ENCODE assay signal across 17 mouse cellular contexts in genomic region chr13:25077262-25077661, GRCm38 (mm10). TPM values are rescaled to one million over a fixed set of nuclear protein-coding genes. Genes with fewer than 3 reads are reported as not detected.
DNase-seq lines count a peak whose midpoint lies in the region; ATAC-seq lines count a peak whose summit lies in the region.
"Had no signal": no experiment of that assay in that cellular context is flagged by ENCODE, and none has a peak within 500 bp of the region (broad histone marks: within the 10 kb centered on the region; RNA-seq: fewer than 3 reads in every experiment).

No protein-coding gene starts in this region.

- H3K27me3 ChIP-seq in kidney, embryonic 14.5 days (ENCODE audit: control insufficient read depth, insufficient read depth, low read length): no peaks in the 10 kb centered on the region
- peaks cover 12% of the 10 kb centered on the region for H3K27me3 ChIP-seq in limb, embryonic 12.5 days
- H3K27me3 ChIP-seq: embryonic facial prominence, embryonic 12.5 days; heart, embryonic 12.5 days; hindbrain, embryonic 15.5 days had no signal

- 1% methylated on average over 7 of the region's 7 CpGs for WGBS in kidney, embryonic 14.5 days
- WGBS in limb, embryonic 12.5 days: 3% methylated on average over 7 of the region's 7 CpGs

- no peaks in the 10 kb centered on the region for H3K36me3 ChIP-seq in kidney, embryonic 14.5 days (ENCODE audit: control insufficient read depth, insufficient read depth, low read length)
- H3K36me3 ChIP-seq in limb, embryonic 12.5 days: no peaks in the 10 kb centered on the region
- H3K36me3 ChIP-seq: embryonic facial prominence, embryonic 12.5 days; heart, embryonic 12.5 days; hindbrain, embryonic 15.5 days; limb, embryonic 13.5 days had no signal

- H3K27ac ChIP-seq in kidney, embryonic 14.5 days (ENCODE audit: low read depth, low read length): no peak overlapping the region
- H3K27ac ChIP-seq in limb, embryonic 12.5 days: no peak overlapping the region
- H3K27ac ChIP-seq: embryonic facial prominence, embryonic 12.5 days; forebrain, embryonic 13.5 days; hindbrain, embryonic 15.5 days; limb, embryonic 13.5 days had no signal

- peak; percentile 90 for ATAC-seq in kidney, embryonic 14.5 days (ENCODE audit: low FRiP score, low TSS enrichment)
- ATAC-seq in limb, embryonic 12.5 days (ENCODE audit: insufficient number of reproducible peaks, insufficient read depth, low FRiP score, low TSS enrichment, low read depth): no peak
- ATAC-seq: forebrain, embryonic 13.5 days; liver, postnatal 0 days had no signal

- no peak overlapping the region for H3K4me3 ChIP-seq in kidney, embryonic 14.5 days (ENCODE audit: low read length)
- no peak overlapping the region for H3K4me3 ChIP-seq in limb, embryonic 12.5 days (replicated peaks)
- H3K4me3 ChIP-seq: embryonic facial prominence, embryonic 12.5 days; forebrain, embryonic 13.5 days; heart, embryonic 12.5 days; hindbrain, embryonic 15.5 days; limb, embryonic 13.5 days had no signal

- no peak overlapping the region for H3K9ac ChIP-seq in kidney, embryonic 14.5 days (ENCODE audit: low read depth, low read length)
- no peak overlapping the region for H3K9ac ChIP-seq in limb, embryonic 12.5 days (replicated peaks)
- H3K9ac ChIP-seq: embryonic facial prominence, embryonic 12.5 days; forebrain, embryonic 13.5 days; heart, embryonic 12.5 days; hindbrain, embryonic 15.5 days; limb, embryonic 13.5 days; liver, postnatal 0 days had no signal

- H3K9me3 ChIP-seq in kidney, embryonic 14.5 days (ENCODE audit: control insufficient read depth, low read length): no peaks in the 10 kb centered on the region
- no peaks in the 10 kb centered on the region for H3K9me3 ChIP-seq in limb, embryonic 12.5 days
- H3K9me3 ChIP-seq: embryonic facial prominence, embryonic 12.5 days; forebrain, embryonic 13.5 days; hindbrain, embryonic 15.5 days; limb, embryonic 13.5 days had no signal

- no peak overlapping the region for H3K4me2 ChIP-seq in kidney, embryonic 14.5 days (replicated peaks; ENCODE audit: low read depth, low read length)
- H3K4me2 ChIP-seq in limb, embryonic 12.5 days: 0 out of 2 replicates have a peak overlapping the region, but pooled peaks have one; percentile 6
- H3K4me2 ChIP-seq: embryonic facial prominence, embryonic 12.5 days; forebrain, embryonic 13.5 days; heart, embryonic 12.5 days; hindbrain, embryonic 15.5 days; limb, embryonic 13.5 days had no signal

- H3K4me1 ChIP-seq in kidney, embryonic 14.5 days (ENCODE audit: control insufficient read depth, insufficient read depth, low read length): peaks cover 11% of the 10 kb centered on the region; the same call in 1 of the 2 replicates
- H3K4me1 ChIP-seq in limb, embryonic 12.5 days (replicated peaks): no peaks in the 10 kb centered on the region
- H3K4me1 ChIP-seq: embryonic facial prominence, embryonic 12.5 days; forebrain, embryonic 13.5 days; heart, embryonic 12.5 days; hindbrain, embryonic 15.5 days had no signal

- DNase-seq in adrenal gland, adult 2 months: peak; percentile 20
- no peak for DNase-seq in adrenal gland, postnatal 36 days
- no peak for DNase-seq in kidney, adult 18-20 months
- DNase-seq in embryo, embryonic 11.5 days (ENCODE audit: low read depth, low spot score): peak; percentile 39
- no peak for DNase-seq in layer of hippocampus, postnatal 36 days
- no peak for DNase-seq in gastrocnemius, adult 8-10 months (ENCODE audit: low spot score in 2 of 2)
- DNase-seq: cerebellum, adult 18-20 months; gastrocnemius, postnatal 10 days; liver, postnatal 0 days; lung, postnatal 4 days had no signal

RNA-seq across cellular contexts. Expression of gene Dcdc2a, which starts 21.5 kb away (rescaled TPM):
- under 1 TPM; 0.06 to 0.17 TPM for total RNA-seq in adrenal gland, adult 2 months (2021)
- not detected in 2 replicates for polyA plus RNA-seq in adrenal gland, adult 2 months (2012; rRNA removed)
- under 1 TPM; 0.17 to 0.40 TPM for total RNA-seq in adrenal gland, postnatal 36 days (2021)
- polyA plus RNA-seq in kidney, embryonic 14.5 days (2014; fragmentation: Nextera tagmentation; extraction: Ambion mirVana): 27.2 and 34.5 TPM in 2 replicates
- polyA plus RNA-seq in limb, embryonic 12.5 days (2016; fragmentation: Nextera tagmentation; extraction: Ambion mirVana): 1.4 and 2.1 TPM in 2 replicates
- 10 to 100 TPM in 1 of 2 experiments, 1 to 10 TPM in 1; 9.9 to 10.3 TPM for total RNA-seq in layer of hippocampus, postnatal 36 days (2021)
- total RNA-seq in gastrocnemius, adult 8-10 months (2022): 1 to 10 TPM in 1 of 4 experiments, under 1 TPM in 3; 0.15 to 1.2 (median 0.28) TPM

RNA-seq across cellular contexts. Expression of gene Mrs2, which starts 57.1 kb away (rescaled TPM):
- 10 to 100 TPM; 56.9 to 78.0 TPM for total RNA-seq in adrenal gland, adult 2 months (2021)
- polyA plus RNA-seq in adrenal gland, adult 2 months (2012; rRNA removed): 18.4 and 22.6 TPM in 2 replicates
- 10 to 100 TPM; 44.4 to 49.0 TPM for total RNA-seq in adrenal gland, postnatal 36 days (2021)
- polyA plus RNA-seq in kidney, embryonic 14.5 days (2014; fragmentation: Nextera tagmentation; extraction: Ambion mirVana): 16.3 and 24.5 TPM in 2 replicates
- 18.4 and 20.8 TPM in 2 replicates for polyA plus RNA-seq in limb, embryonic 12.5 days (2016; fragmentation: Nextera tagmentation; extraction: Ambion mirVana)
- 10 to 100 TPM; 57.9 to 63.5 TPM for total RNA-seq in layer of hippocampus, postnatal 36 days (2021)
- 10 to 100 TPM; 37.9 to 43.4 (median 40.0) TPM for total RNA-seq in gastrocnemius, adult 8-10 months (2022)

Comparison
In these comparisons a context has a peak if more than half of its experiments do, and no peak if none do; other contexts are left out.
1. DNase-seq: peak in adrenal gland, adult 2 months (single experiment) and embryo, embryonic 11.5 days (single experiment); none in adrenal gland, postnatal 36 days (0 of 2), kidney, adult 18-20 months (single experiment), layer of hippocampus, postnatal 36 days (0 of 2) and gastrocnemius, adult 8-10 months (0 of 2).
2. RNA of gene Dcdc2a, which starts 21.5 kb away (total RNA-seq): 9.9 to 10.3 TPM in layer of hippocampus, postnatal 36 days; 0.17 to 0.40 TPM in adrenal gland, postnatal 36 days, 0.15 to 1.2 TPM in gastrocnemius, adult 8-10 months and 0.06 to 0.17 TPM in adrenal gland, adult 2 months; every median in the first group is over 4 times any median in the second.